Mouse (Mus musculus): ENCODE measurements around the gene Nos3. TPM values are rescaled to one million over a fixed set of nuclear protein-coding genes. Genes with fewer than 3 reads are reported as not detected.

Gene Nos3
- total RNA-seq, 2 experiments from 2014 or later, result 9.4 to 10.0 TPM

DNA sequence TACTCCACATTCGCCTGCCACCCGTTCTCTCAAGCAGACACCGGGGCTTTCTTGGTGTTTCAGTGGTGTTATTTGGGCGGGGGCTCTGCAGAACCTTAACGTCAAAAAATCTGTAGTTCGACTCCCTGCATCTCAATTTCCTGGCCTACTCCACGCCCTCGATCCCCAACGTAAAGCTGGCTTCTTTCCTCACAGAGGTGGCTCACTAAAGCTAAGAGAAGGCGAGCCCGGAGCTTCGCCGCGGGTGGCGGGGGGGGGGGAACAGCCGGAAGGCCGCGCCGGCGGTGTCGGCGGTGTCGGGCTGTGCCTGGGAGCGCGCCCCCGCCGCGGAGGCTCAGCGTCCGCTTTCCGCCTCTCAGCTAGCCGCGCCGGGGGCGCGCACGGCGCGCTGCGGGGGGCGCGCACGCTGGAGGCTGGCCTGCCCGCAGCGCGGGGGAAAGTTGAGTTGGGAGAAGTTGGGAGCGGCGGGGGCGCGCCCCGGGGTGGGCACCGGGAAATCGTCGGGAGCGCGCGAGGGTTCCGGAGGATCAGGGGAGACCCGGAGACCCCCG lies 60.3 kb downstream of the Nos3 start:
- DNase-seq (ENCODE audit: low spot score in 2 of 2), result peak; percentile 66 to 74

DNA sequence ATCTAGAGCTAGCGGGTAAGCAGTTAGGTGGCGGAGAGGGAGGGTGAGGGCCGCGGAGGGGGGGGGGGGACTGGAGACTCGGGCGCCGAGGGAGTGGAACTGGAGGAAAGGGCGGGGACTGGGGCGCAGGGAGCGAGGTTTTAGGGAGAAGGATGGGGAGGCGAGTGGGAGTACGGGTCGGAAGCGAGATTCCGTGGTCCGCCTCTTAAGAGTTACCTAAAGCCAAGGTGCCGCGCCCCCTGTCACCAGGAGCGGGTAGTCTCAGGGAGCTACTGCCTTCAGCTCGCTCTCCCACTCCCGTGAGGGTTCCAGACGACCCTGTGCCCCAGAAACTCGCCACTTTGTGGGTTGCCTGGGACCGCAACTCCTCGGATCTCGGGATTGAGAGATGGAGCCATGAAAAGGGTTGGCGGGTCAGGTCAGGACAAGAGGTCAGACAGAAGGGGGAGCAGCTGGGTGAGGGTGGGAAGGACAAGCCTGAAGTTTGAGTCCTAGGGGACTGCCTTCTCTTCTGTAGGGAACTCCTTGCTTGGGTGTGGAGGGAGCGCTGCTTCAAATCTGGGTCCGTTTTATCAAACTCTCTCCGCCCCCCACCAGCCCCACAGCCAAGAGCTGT lies 60.9 kb downstream of the Nos3 start:
- no peak for DNase-seq (ENCODE audit: low spot score in 2 of 2)

DNA sequence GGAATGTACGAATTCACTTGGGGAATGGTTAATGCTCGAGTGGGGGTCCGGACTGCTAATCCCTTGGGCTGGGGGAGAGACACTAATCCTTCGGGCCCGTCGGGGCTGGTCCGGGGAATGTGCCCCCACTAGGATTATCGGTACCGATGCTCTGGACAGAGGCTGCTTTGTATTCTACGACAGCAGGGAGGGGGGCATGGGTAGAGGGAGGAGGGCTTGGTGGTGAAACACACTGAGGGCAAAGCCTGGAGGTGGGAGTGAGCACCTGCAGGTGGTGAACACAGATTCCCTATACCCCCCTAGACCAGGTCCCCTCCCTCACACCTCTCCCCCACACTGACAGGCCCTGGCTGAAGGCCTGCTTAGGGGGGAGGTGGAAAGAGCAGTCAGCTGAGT lies 61.4 kb downstream of the Nos3 start:
- no peak for DNase-seq (ENCODE audit: low spot score in 2 of 2)

DNA sequence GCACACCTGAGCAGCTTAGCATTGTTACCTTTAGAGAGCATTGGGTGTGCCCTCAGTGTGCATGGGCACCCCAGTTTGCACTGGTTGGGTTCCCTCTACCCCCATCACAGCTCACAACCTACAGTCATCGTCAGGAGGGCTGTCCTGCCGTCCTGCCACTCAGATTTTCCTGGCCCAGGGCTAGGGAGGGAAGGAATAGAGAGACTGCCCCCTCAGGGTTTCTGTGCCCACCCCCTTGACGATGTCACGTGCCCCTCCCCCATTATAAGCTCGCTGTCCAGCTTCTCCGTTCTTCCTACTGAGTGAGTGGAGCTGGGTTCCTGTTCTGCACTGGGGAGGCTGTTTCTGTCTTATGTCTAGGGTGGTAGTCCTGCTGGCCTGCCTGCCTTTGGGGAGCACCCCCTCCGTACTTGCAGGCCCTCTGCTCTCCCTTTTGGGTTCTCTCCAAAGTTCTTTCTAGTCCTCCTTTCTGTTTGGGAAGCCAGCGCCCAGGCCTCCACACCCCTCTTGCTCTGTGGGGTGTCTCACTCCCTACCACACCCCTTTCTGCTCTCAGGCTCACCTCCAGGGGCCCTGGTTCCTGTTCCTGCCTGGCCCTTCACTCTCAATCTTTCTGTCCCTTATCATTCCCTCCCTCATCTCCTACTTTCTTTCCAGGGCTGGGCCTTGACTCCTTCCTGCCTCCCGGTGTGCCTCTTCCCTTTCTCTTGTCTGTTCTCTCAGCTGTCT lies 62.1 kb downstream of the Nos3 start:
- DNase-seq (ENCODE audit: low spot score in 2 of 2), result no peak

DNA sequence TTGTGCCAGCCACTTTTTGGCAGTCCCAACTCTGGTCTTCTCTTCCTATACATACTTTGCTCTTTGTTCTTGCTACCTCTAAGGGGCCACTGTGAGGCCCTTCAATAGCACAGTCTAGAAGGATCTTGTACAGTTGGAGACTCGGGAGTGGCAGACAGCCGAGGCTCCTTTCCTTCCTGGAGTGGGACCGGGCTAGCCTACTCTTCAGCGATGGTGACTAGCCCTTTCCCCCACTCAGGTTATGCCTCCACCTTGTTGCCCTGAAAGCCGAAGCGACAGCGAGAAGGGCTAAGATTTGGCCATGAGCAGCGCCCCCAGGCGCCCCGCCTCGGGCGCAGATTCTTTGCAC lies 62.6 kb downstream of the Nos3 start:
- DNase-seq (ENCODE audit: low spot score in 2 of 2), result no peak

DNA sequence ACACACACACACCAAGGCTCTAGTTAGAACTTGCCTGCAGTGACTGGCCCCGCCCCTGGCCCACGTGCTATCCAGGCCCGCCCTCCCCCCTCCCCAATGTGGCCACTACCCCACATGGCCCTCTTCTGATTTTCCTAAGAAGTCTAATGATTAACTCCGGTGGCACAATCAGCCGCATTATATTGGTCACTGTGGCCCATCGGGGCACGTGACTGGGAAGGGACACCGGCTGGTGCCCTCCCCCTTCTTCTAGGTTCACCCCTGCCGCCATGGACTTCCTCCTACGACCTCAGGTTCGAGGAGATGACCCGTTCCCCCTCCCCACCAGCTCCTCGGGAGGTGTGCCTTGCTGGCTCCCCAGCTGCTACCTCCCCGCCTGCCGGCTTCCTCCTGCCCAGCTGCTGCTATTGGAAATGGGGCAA lies 63.4 kb downstream of the Nos3 start:
- DNase-seq (ENCODE audit: low spot score in 2 of 2), result no peak

DNA sequence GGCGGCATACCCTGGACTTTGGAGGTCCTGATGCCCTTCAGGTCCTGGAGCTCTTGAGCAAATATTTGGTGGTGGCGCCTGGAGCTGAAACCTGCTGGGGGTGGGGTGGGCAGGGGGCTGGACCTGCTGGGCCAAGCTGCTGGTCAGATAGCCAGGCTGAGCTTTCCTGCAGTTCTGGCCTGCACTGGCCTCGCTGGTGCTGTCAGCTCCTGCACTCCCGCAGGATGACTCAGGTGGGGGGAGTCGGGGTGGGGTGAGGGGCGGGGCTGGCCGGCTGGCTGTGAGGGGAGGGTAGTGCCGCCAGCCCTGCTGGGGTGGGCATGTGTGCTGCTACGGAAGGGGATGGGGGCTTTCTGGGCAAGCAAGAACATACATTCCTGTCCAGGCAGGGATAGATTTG lies 64.0 kb downstream of the Nos3 start:
- no peak for DNase-seq (ENCODE audit: low spot score in 2 of 2)

DNA sequence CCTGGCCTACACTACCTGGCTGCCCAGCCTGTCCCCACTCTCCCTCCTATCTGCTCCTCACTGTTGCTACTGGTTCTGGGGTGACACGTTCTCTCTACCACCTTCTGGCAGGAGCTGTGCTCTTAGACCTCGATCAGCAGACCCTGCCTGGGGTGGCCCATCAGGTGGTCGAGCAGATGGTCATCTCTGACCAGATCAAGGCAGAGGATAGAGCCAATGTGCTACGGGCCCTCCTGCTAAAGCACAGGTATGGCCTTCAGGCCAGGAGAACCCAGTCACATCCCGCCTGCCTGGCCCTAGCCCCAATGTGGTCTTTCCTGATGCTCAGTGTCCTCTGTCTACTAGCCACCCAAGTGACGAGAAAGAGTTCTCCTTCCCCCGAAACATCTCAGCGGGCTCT lies 69.4 kb downstream of the Nos3 start:
- DNase-seq (ENCODE audit: low spot score in 2 of 2), result no peak

Other genes with a start within 250 kb of the Nos3 start
- gene Nupl2, start 199.8 kb upstream of the Nos3 start, total RNA-seq (2021), result 10 to 100 TPM in 1 of 2 experiments, 1 to 10 TPM in 1; 7.6 to 11.8 TPM
- 10 to 100 TPM; 17.9 to 19.2 TPM for gene Kcnh2, start 13.2 kb upstream of the Nos3 start, total RNA-seq (2021)
- gene Atg9b, start 27.3 kb downstream of the Nos3 start, total RNA-seq (2021), result 1 to 10 TPM; 2.8 to 3.4 TPM
- 10 to 100 TPM; 43.0 to 54.1 TPM for gene Abcb8, start 28.9 kb downstream of the Nos3 start, total RNA-seq (2021)
- gene Asic3, start 48.6 kb downstream of the Nos3 start, total RNA-seq (2021), result under 1 TPM in 1 of 2 experiments, not detected in 1; 0.18 TPM
- gene Cdk5, start 58.7 kb downstream of the Nos3 start, total RNA-seq (2021), result 100 to 1,000 TPM; 127 to 133 TPM
- 10 to 100 TPM; 33.0 to 45.8 TPM for gene Slc4a2, start 59.0 kb downstream of the Nos3 start, total RNA-seq (2021)
- 100 to 1,000 TPM; 113 to 116 TPM for gene Fastk, start 80.5 kb downstream of the Nos3 start, total RNA-seq (2021)
- 10 to 100 TPM; 23.1 to 27.5 TPM for gene Tmub1, start 83.0 kb downstream of the Nos3 start, total RNA-seq (2021)
- 100 to 1,000 TPM; 540 to 568 TPM for gene Agap3, start 87.4 kb downstream of the Nos3 start, total RNA-seq (2021)
- not detected for gene Gbx1, start 162.4 kb downstream of the Nos3 start, total RNA-seq (2021)
- gene Asb10, start 176.2 kb downstream of the Nos3 start, total RNA-seq (2021), result under 1 TPM; 0.28 to 0.33 TPM
- gene 4931409K22Rik, start 192.0 kb downstream of the Nos3 start, total RNA-seq (2021), result not detected
- 10 to 100 TPM; 59.9 to 61.5 TPM for gene Abcf2, start 212.7 kb downstream of the Nos3 start, total RNA-seq (2021)
- gene Chpf2, start 221.9 kb downstream of the Nos3 start, total RNA-seq (2021), result 10 to 100 TPM; 64.3 to 73.2 TPM

All from layer of hippocampus, postnatal 14 days (tissue).